Mouse (Mus musculus) spleen, adult 18-20 months (tissue): Measurements from ENCODE around the gene Tnfrsf1a.

ENCODE experiments used
- DNase-seq, 2 experiments: peaks; one replicate each; pipeline ENCODE4 v3.0.0; 2022; ENCODE audit warnings: mixed read lengths in 2 of 2

Tnfrsf1a gene

DNA sequence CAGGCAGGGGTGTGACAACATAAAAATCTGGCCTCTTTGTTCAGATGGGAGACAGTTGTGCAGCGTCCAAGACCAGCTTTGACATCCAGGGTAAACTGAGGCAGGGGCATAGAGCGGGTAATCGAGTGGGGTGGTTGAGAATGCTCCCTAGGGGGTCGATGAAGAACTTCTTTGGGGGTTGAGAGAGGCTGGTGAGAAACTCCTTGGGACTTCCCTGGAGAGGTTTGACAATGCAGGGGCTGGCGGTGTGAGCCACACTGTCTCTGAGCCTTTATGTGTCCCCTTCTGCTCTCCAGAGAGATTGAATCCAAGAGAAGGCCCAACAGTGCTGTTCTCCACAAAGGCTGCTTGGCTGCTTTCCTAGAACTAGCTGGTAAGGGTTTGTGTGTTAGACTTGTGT, 40.7 kb downstream of the Tnfrsf1a start:
- DNase-seq, result no peak

DNA sequence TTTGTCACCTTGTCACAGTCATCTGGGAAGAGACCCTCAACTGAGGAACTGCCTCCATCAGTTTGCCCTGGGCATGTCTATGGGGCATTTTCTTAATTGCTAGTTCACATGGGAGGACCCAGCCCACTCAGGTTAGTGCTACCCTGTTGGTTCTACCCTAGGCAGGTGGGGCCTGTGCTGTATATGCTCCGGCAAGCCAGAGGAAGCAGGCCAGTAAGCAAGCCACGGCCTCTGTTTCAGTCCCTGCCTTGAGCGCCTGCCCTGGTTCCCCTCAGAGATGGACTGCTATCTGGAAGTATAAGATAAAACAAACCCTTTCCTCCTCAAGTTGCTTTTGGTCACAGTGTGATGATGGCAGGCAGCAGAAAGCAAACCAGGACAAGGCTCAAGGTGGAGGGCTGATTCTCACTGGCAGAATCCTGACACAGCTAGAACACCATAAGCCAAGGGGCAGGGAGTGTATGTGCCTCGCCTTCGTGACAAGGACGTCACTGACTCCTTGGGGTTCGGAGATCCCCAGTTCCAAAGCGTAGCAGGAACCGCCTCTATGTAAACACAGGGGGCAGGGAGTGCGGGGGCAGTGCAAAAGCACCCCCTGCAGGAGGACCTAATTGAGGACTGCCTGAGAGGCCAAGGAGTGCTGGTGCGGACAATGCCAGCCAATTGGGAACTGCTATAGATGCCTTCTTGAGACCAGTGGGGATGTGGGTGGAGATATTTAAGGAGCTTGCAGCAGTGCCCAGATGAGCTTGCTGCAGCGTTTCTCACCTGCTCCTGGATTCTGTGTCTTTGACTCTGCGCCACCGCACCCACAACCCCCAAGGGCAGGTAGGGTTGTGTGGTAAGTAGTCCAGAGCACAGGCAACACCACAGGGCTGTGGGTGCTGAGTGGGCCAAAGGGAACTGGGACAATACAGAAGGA, 56.6 kb downstream of the Tnfrsf1a start:
- no peak for DNase-seq

DNA sequence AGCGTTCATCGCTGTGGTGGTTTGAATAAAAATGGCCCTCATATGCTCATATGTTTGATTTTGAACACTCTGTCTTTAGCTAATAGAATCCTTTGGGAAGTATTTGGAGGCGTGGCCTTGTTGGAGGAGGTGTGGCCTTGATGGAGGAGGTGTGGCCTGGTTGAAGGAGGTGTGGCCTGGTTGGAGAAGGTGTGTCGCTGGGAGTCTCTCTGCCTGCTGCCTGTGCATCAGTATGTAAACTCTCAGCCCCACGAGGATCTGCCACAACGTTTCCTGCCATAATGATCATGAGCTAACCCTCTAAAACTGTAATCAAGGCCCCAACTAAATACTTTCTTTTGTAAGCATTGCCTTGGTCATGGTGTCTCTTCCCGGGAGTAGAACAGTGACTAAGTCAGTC, 58.1 kb downstream of the Tnfrsf1a start:
- no peak for DNase-seq

DNA sequence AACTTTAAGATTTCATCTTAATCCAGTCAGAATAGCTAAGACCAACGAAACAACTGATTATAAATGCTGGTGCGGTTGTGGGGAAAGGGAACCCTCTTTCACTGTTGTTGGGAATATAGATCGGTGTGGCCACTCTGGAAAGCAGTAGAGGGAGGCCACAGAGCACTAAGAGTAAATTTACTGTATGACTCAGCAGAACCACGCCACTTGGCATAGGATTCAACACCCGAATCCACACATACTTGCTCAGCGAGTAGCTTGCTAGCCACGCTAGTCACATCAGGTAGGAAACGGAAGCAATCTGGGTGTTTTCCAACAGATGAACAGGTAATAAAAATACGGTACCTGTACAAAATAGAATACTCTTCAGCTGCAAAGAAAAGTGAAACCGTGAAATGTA, 58.5 kb downstream of the Tnfrsf1a start:
- no peak for DNase-seq

DNA sequence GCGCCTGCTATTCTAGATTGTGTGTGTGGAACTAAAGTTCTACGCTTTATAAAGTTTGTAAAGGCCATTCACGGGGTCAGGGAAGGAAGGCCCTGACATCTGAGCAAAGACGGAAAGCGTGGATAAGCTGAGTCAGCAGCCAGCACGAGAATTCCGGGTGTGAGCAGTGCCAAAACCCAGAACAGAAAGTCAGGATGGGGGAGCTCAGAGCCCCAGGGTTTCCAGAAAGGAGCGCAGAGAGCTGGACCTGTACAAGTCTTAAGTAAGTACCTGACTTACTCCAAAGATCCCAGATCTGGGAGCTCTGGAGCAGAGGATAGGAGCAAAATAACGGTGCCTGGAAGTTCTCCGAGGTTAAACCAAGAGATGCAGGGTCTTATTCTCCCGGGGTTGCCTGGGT, 61.4 kb downstream of the Tnfrsf1a start:
- DNase-seq, result no peak

DNA sequence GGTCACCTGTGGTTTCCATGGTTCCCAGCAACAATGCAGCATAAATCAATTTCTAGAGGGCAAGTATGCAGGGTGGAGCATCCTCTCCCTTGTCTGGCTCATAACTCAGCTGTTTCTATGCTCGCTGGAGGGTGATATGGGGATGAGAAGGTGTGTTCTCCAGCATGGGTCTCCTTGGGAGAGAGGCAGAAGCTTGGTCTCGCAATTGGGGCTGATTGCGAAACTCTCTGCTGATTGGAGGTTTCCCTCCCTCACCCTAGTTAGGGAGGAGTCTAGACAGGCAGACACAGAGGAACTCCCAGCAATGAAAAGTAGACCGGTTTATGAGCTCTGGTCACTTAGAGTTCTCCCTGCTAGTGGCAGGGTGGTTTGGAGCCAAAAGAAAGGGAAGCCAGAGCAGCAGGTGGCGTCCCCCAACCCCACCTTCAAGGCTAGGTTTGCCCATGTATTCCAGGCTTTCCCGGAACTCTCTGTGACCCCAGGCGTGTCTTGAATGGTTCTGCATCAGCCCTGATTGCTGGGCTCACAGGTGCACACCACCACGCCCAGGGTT, 61.9 kb downstream of the Tnfrsf1a start:
- DNase-seq, result no peak

DNA sequence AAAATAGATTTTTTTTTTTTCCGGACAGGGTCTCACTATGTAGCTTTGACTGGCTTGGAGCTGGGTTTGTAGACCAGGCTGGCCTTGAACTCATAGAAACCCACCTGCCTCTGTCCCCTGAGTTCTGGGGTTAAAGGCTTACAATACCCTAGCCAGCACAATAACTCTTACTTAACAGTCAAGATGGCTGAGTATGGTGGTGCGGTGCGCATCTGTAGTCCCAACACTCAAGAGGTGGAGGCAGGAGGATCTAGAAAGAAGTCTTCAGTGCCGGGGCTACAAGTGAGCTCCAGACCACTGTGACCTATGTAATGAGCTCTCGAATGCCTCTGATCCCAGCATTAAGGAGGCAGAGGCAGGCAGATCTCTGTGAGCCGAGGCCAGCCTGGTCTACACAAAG, 62.5 kb downstream of the Tnfrsf1a start:
- no peak for DNase-seq
